Mouse (Mus musculus): ENCODE data around the gene Dync2li1.

DNA sequence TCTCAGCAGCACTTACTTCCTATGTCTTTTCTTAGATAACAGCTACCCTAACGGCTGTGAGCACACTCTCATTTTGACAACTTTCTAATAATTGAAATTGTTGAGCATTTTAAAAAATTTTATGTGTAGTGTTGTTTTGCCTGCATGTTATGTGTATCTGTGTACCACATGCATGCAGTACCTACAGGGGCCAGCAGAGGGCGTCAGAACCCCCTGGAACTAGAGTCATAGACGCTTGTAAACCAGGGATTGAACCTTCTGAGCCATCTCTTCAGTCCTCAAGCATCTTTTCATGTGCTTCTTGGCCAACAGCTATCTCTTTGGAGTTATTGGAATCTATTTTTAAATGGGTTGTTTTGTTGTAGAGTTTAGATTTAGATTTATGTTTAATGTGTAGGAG, 15.6 kb downstream of the Dync2li1 start:
- TF ChIP-seq CTCF (IDR thresholded peaks at IDR 0.05) = peak; percentile 79
- TF ChIP-seq EP300 (IDR thresholded peaks at IDR 0.05) = no peak

Data from lung, postnatal 0 days (tissue).